Mouse (Mus musculus): ENCODE measurements around the gene Gm17482. TPM values are rescaled to one million over a fixed set of nuclear protein-coding genes. Genes with fewer than 3 reads are reported as not detected.

Gm17482 gene
- polyA plus RNA-seq, 2 experiments, result not detected

GRCm38 (mm10) chr6:115274705-115275104, 47.6 kb downstream of the Gm17482 start:
- Histone ChIP-seq H3K36me3 (replicated peaks; ENCODE audit: control insufficient read depth, insufficient read depth, low read depth) (no peaks in the 10 kb centered on the region), H3K27me3 (ENCODE audit: control insufficient read depth, insufficient read depth, low read length) (no peaks in the 10 kb centered on the region), H3K27ac (no peak overlapping the region), H3K4me2 (ENCODE audit: low read depth) (no peak overlapping the region), H3K4me3 (ENCODE audit: insufficient read depth in 1 of 2, low read depth in 2 of 2, low read length in 2 of 2) (no peak overlapping the region), H3K4me1 (replicated peaks; ENCODE audit: control insufficient read depth in 2 of 2, insufficient read depth in 2 of 2, low read length in 1 of 2) (peaks cover 0 to 3% of the 10 kb centered on the region in 2 experiments; a peak in 1 of 4 replicates), H3K9me3 (ENCODE audit: control insufficient read depth, low read length) (no peaks in the 10 kb centered on the region), H3K9ac (replicated peaks) (no peak overlapping the region)
- WGBS (ENCODE audit: insufficient replicate concordance), result 64% methylated on average over 9 of the region's 9 CpGs
- no peak for ATAC-seq (ENCODE audit: insufficient read depth)
- DNase-seq (ENCODE audit: low read depth in 3 of 3, low spot score in 3 of 3), result no peak
- TF ChIP-seq CTCF (IDR thresholded peaks at IDR 0.05; ENCODE audit: low read depth) (no peak), EP300 (IDR thresholded peaks at IDR 0.05; ENCODE audit: low read depth) (no peak)

GRCm38 (mm10) chr6:115275116-115275815, 48.1 kb downstream of the Gm17482 start:
- WGBS (ENCODE audit: insufficient replicate concordance), result 69% methylated on average over 10 of the region's 10 CpGs
- no peak for ATAC-seq (ENCODE audit: insufficient read depth)

GRCm38 (mm10) chr6:115278086-115278485, 50.9 kb downstream of the Gm17482 start:
- Histone ChIP-seq H3K27ac (no peak overlapping the region), H3K4me1 (replicated peaks; ENCODE audit: control insufficient read depth in 2 of 2, insufficient read depth in 2 of 2, low read length in 1 of 2) (no peaks in the 10 kb centered on the region), H3K9me3 (ENCODE audit: control insufficient read depth, low read length) (no peaks in the 10 kb centered on the region), H3K36me3 (replicated peaks; ENCODE audit: control insufficient read depth, insufficient read depth, low read depth) (no peaks in the 10 kb centered on the region), H3K4me3 (ENCODE audit: insufficient read depth in 1 of 2, low read depth in 2 of 2, low read length in 2 of 2) (no peak overlapping the region), H3K9ac (replicated peaks) (no peak overlapping the region), H3K27me3 (ENCODE audit: control insufficient read depth, insufficient read depth, low read length) (no peaks in the 10 kb centered on the region), H3K4me2 (ENCODE audit: low read depth) (no peak overlapping the region)
- TF ChIP-seq EP300 (IDR thresholded peaks at IDR 0.05; ENCODE audit: low read depth), result no peak
- WGBS (ENCODE audit: insufficient replicate concordance), result 45% methylated on average over 8 of the region's 8 CpGs
- ATAC-seq (ENCODE audit: insufficient read depth) (no peak), DNase-seq (ENCODE audit: low read depth in 3 of 3, low spot score in 3 of 3) (no peak)

More at GRCm38 (mm10) chr6:115275116-115275815, 48.1 kb downstream of the Gm17482 start:
- no peak for DNase-seq (ENCODE audit: low read depth in 3 of 3, low spot score in 3 of 3)
- Histone ChIP-seq H3K36me3 (replicated peaks; ENCODE audit: control insufficient read depth, insufficient read depth, low read depth) (no peaks in the 10 kb centered on the region), H3K4me2 (ENCODE audit: low read depth) (no peak overlapping the region), H3K27me3 (ENCODE audit: control insufficient read depth, insufficient read depth, low read length) (no peaks in the 10 kb centered on the region), H3K27ac (no peak overlapping the region), H3K9me3 (ENCODE audit: control insufficient read depth, low read length) (no peaks in the 10 kb centered on the region), H3K9ac (replicated peaks) (no peak overlapping the region), H3K4me1 (replicated peaks; ENCODE audit: control insufficient read depth in 2 of 2, insufficient read depth in 2 of 2, low read length in 1 of 2) (peaks cover 0 to 3% of the 10 kb centered on the region in 2 experiments; a peak in 1 of 4 replicates), H3K4me3 (ENCODE audit: insufficient read depth in 1 of 2, low read depth in 2 of 2, low read length in 2 of 2) (no peak overlapping the region)
- no peak for TF ChIP-seq EP300 (IDR thresholded peaks at IDR 0.05; ENCODE audit: low read depth)
- TF ChIP-seq CTCF (IDR thresholded peaks at IDR 0.05; ENCODE audit: low read depth), result no peak

- DNase-seq (ENCODE audit: low read depth in 3 of 3, low spot score in 3 of 3), result no peak
Observed at GRCm38 (mm10) chr6:115279639-115280038, 52.5 kb downstream of the Gm17482 start.

GRCm38 (mm10) chr6:115284153-115284552, 57.0 kb downstream of the Gm17482 start:
- peak in 1 of 3 experiments; percentile 6 for DNase-seq (ENCODE audit: low read depth in 3 of 3, low spot score in 3 of 3)
- no peaks in the 10 kb centered on the region for H3K4me1 ChIP-seq (replicated peaks; ENCODE audit: control insufficient read depth in 2 of 2, insufficient read depth in 2 of 2, low read length in 1 of 2)

More at GRCm38 (mm10) chr6:115279639-115280038, 52.5 kb downstream of the Gm17482 start:
- ATAC-seq (ENCODE audit: insufficient read depth), result no peak
- Histone ChIP-seq H3K4me2 (ENCODE audit: low read depth) (no peak overlapping the region), H3K36me3 (replicated peaks; ENCODE audit: control insufficient read depth, insufficient read depth, low read depth) (no peaks in the 10 kb centered on the region), H3K4me1 (replicated peaks; ENCODE audit: control insufficient read depth in 2 of 2, insufficient read depth in 2 of 2, low read length in 1 of 2) (no peaks in the 10 kb centered on the region), H3K9ac (replicated peaks) (no peak overlapping the region), H3K27ac (no peak overlapping the region), H3K4me3 (ENCODE audit: insufficient read depth in 1 of 2, low read depth in 2 of 2, low read length in 2 of 2) (no peak overlapping the region), H3K9me3 (ENCODE audit: control insufficient read depth, low read length) (no peaks in the 10 kb centered on the region), H3K27me3 (ENCODE audit: control insufficient read depth, insufficient read depth, low read length) (no peaks in the 10 kb centered on the region)
- WGBS (ENCODE audit: insufficient replicate concordance), result 42% methylated on average over 2 of the region's 2 CpGs
- TF ChIP-seq EP300 (IDR thresholded peaks at IDR 0.05; ENCODE audit: low read depth), result no peak
- TF ChIP-seq CTCF (IDR thresholded peaks at IDR 0.05; ENCODE audit: low read depth), result no peak

More at GRCm38 (mm10) chr6:115284153-115284552, 57.0 kb downstream of the Gm17482 start:
- no peak for TF ChIP-seq CTCF (IDR thresholded peaks at IDR 0.05; ENCODE audit: low read depth)
- no peak for TF ChIP-seq EP300 (IDR thresholded peaks at IDR 0.05; ENCODE audit: low read depth)
- Histone ChIP-seq H3K36me3 (replicated peaks; ENCODE audit: control insufficient read depth, insufficient read depth, low read depth) (no peaks in the 10 kb centered on the region), H3K4me3 (ENCODE audit: insufficient read depth in 1 of 2, low read depth in 2 of 2, low read length in 2 of 2) (no peak overlapping the region), H3K27ac (no peak overlapping the region), H3K9me3 (ENCODE audit: control insufficient read depth, low read length) (no peaks in the 10 kb centered on the region), H3K4me2 (ENCODE audit: low read depth) (no peak overlapping the region), H3K27me3 (ENCODE audit: control insufficient read depth, insufficient read depth, low read length) (no peaks in the 10 kb centered on the region), H3K9ac (replicated peaks) (no peak overlapping the region)
- 54% methylated on average over 2 of the region's 2 CpGs for WGBS (ENCODE audit: insufficient replicate concordance)
- no peak for ATAC-seq (ENCODE audit: insufficient read depth)

All from liver, embryonic 14.5 days (tissue).